In genomic region chr14:32800048-32800447, GRCm38 (mm10) we compare ENCODE assay signal across 23 mouse cellular contexts. TPM values are rescaled to one million over a fixed set of nuclear protein-coding genes. Genes with fewer than 3 reads are reported as not detected.
"Had no signal": no experiment of that assay in that cellular context is flagged by ENCODE, and none has a peak within 500 bp of the region (broad histone marks: within the 10 kb centered on the region; RNA-seq: fewer than 3 reads in every experiment).

No protein-coding gene starts in this region.

- H3K4me1 ChIP-seq: liver, embryonic 13.5 days; liver, embryonic 15.5 days; lung, embryonic 15.5 days; stomach, embryonic 15.5 days had no signal

- H3K27ac ChIP-seq: liver, embryonic 13.5 days; liver, embryonic 15.5 days; lung, embryonic 15.5 days; macrophage; midbrain, embryonic 12.5 days; neural tube, embryonic 12.5 days; stomach, embryonic 15.5 days; stomach, postnatal 0 days had no signal

- H3K4me3 ChIP-seq: liver, embryonic 13.5 days; liver, embryonic 15.5 days; lung, embryonic 15.5 days; megakaryocyte, embryonic 14.5 days; midbrain, embryonic 12.5 days; neural tube, embryonic 12.5 days; stomach, embryonic 15.5 days had no signal

- H3K36me3 ChIP-seq: liver, embryonic 13.5 days; liver, embryonic 15.5 days; lung, embryonic 15.5 days; midbrain, embryonic 12.5 days; neural tube, embryonic 12.5 days; stomach, embryonic 15.5 days had no signal

- H3K27me3 ChIP-seq: liver, embryonic 13.5 days; liver, embryonic 15.5 days; lung, embryonic 15.5 days; midbrain, embryonic 12.5 days; neural tube, embryonic 12.5 days; stomach, embryonic 15.5 days had no signal

- DNase-seq: liver, embryonic 13.5 days; liver, postnatal 0 days; lung, postnatal 10 days; midbrain, embryonic 14.5 days; right cerebral cortex, postnatal 14 days; thymus, adult 2 months; thymus, postnatal 25 days; thymus, postnatal 4 days had no signal

- ATAC-seq: liver, postnatal 0 days; midbrain, embryonic 16.5 days had no signal

- H3K9me3 ChIP-seq: liver, embryonic 13.5 days; liver, embryonic 15.5 days; lung, embryonic 15.5 days; megakaryocyte, embryonic 14.5 days; midbrain, embryonic 12.5 days; neural tube, embryonic 12.5 days; stomach, embryonic 15.5 days had no signal

- H3K9ac ChIP-seq: liver, embryonic 13.5 days; liver, embryonic 15.5 days; liver, postnatal 0 days; lung, embryonic 15.5 days; midbrain, embryonic 12.5 days; neural tube, embryonic 12.5 days; stomach, embryonic 15.5 days had no signal

- H3K4me2 ChIP-seq: liver, embryonic 13.5 days; liver, embryonic 15.5 days; lung, embryonic 15.5 days; midbrain, embryonic 12.5 days; neural tube, embryonic 12.5 days; stomach, embryonic 15.5 days had no signal

RNA-seq across cellular contexts. Expression of gene Tmem273, which starts 14.3 kb away (rescaled TPM):
- polyA plus RNA-seq: testis, adult 2 months had no signal

RNA-seq across cellular contexts. Expression of gene Fam170b, which starts 33.7 kb away (rescaled TPM):
- total RNA-seq: megakaryocyte progenitor cell, adult 5-6 weeks; neutrophil, adult 5-6 weeks had no signal
- polyA plus RNA-seq: liver, embryonic 13.5 days; macrophage; midbrain, embryonic 12.5 days; midbrain, embryonic 14.5 days; neural tube, embryonic 12.5 days; neural tube, embryonic 14.5 days; spleen, adult 2 months; stomach, embryonic 15.5 days; stomach, postnatal 0 days; thymus, adult 2 months; urinary bladder, adult 2 months had no signal

RNA-seq across cellular contexts. Expression of gene Vstm4, which starts 56.5 kb away (rescaled TPM):
- total RNA-seq: megakaryocyte progenitor cell, adult 5-6 weeks; neutrophil, adult 5-6 weeks had no signal
